Mouse (Mus musculus): Measurements from ENCODE around the gene Sugp1. TPM values are rescaled to one million over a fixed set of nuclear protein-coding genes. Genes with fewer than 3 reads are reported as not detected.
"Not testable (repeated sequence)": the region's sequence is repeated elsewhere in the genome, so short reads cannot be mapped to it uniquely, and the experiment has no call there.

The Sugp1 gene
- polyA plus RNA-seq (2015; fragmentation: Nextera tagmentation; extraction: Ambion mirVana): 57.7 and 59.2 TPM in 2 replicates

DNA sequence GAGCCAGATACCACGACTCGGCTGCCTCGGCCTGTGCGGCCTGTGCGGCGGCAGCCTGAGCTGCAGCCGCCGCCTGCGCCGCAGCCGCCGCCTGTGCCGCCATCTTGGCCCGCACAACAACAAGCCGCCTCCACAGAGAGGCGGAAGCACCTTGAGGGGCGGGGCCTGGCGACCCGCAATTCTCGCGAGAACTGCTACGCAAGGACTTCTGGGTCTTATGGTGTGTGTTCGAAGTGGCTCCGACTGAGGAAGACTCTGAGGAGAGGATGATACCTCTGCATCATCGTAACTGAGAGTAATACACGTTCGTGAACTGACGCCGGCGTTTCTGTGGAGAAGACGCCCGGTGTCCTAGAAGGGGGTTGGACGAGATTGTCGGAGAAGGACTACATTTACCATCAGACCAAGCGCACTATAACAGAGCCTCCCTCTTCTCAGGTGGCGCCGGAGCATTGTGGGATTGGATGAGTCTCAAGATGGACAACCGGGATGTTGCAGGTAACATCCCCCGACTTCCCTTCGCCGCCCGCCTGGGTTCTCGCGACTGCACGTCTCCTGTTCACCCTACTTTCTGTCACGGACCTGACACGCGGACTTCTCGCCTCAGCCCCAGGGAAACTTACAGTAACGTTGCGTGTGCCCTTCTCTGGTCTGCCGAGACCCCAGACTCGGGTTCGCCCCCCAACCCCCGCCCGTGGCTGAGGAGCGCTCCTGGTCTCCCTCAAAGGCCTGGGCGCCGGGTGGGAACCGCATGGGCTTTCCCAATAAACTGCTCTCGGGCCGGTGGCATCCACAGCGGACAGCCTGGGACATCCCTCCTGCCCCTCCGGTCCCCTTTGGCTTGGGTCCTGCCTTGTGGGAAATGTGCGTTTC is at the start of gene Sugp1, which contains the start of gene Mau2:
TSS of gene Sugp1 (plus strand) at position 231 of the 873 bp plus-strand sequence.
TSS of gene Mau2 (minus strand) at position 152 of the 873 bp plus-strand sequence.
- Histone ChIP-seq H3K9ac (peak within 1 kb of the TSS; percentile 97), H3K4me2 (peak within 1 kb of the TSS; percentile 97), H3K4me3 (peak within 1 kb of the TSS; percentile 85), H3K27me3 (no peaks in the 10 kb centered on the region), H3K9me3 (no peaks in the 10 kb centered on the region), H3K27ac (replicated peaks) (peak within 1 kb of the TSS; percentile 87), H3K36me3 (0 out of 2 replicates have a peak, but pooled peaks cover 3% of the 10 kb centered on the region), H3K4me1 (replicated peaks) (peaks cover 39% of the 10 kb centered on the region)
- ATAC-seq (ENCODE audit: low read depth): peak; percentile 98
- WGBS: under 1% methylated on average over 65 of the region's 65 CpGs

DNA sequence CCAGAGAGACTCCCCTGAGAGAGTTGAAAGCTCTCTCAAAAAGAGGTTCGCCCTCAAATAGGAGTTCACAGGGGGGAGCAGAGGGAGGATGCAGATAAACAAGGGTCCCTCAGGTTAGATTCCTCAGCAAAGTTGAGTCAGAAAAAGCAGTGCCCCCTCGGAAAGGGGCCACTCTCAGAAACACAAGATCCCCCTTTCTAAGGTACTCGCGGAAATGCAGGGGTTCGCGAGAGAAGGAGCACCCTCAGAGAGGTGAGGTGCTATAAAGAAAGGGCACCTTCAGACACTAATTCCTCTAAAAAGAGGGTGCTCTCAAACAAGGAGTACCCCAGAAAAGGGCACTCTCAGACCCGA is 47.2 kb upstream of the Sugp1 start:
- Histone ChIP-seq H3K9ac (peak overlapping the region; percentile 80), H3K4me2 (peak overlapping the region; percentile 91), H3K9me3 (no peaks in the 10 kb centered on the region), H3K4me1 (replicated peaks) (peaks cover 31% of the 10 kb centered on the region), H3K36me3 (no peaks in the 10 kb centered on the region), H3K4me3 (peak overlapping the region; percentile 70), H3K27ac (replicated peaks) (peak overlapping the region; percentile 91), H3K27me3 (no peaks in the 10 kb centered on the region)
- WGBS: 0% methylated on average over 7 of the region's 7 CpGs
- ATAC-seq (ENCODE audit: low read depth): no peak

DNA sequence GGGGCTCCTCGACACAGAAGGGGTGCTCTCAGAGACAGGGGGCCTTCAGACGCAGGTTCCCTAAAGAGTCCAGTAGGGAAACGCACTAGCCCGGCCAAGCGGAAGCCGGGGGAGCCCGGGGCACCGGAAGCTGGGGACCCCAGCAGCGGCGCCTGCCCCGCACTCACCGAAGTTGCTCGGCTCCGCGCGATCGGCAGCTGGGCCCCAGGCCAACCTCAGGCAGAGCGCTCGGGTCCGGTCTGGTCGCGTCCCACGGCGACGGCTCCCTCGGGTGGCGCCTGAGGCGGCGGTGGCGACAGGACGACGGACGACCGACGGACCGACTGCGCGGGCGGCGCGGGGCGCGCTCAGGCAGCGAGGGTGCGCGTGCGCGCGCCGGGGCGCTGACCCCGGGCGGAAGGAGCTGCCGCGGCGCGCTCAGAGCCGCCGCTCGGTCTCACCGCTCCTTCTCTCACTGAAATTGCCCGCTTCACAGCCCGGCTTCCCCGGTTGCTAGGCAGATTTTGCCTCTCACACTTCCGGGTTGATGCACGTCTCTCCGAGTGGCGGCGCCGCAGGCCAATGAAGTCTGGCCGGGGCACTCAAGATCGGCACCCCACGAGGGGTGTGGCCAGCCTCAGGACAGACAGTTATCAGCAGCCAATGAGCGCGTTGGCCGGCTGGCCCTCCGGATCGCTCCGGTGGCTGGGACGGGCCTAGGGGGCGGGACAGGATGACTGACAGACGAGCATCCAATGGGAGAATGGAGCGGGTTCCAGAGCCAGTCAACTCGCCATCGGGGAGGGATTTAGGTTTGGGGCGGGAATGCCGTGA is 46.6 kb upstream of the Sugp1 start, which contains the start of gene Gatad2a:
TSS of gene Gatad2a (minus strand) at position 609 of the 813 bp plus-strand sequence.
- Histone ChIP-seq H3K4me2 (peak within 1 kb of the TSS; percentile 91), H3K4me1 (replicated peaks) (peaks cover 31% of the 10 kb centered on the region), H3K27me3 (no peaks in the 10 kb centered on the region), H3K36me3 (no peaks in the 10 kb centered on the region), H3K27ac (replicated peaks) (peak within 1 kb of the TSS; percentile 91), H3K4me3 (peak within 1 kb of the TSS; percentile 70), H3K9ac (peak within 1 kb of the TSS; percentile 80), H3K9me3 (no peaks in the 10 kb centered on the region)
- ATAC-seq (ENCODE audit: low read depth): peak; percentile 100
- WGBS: under 1% methylated on average over 71 of the region's 87 CpGs

DNA sequence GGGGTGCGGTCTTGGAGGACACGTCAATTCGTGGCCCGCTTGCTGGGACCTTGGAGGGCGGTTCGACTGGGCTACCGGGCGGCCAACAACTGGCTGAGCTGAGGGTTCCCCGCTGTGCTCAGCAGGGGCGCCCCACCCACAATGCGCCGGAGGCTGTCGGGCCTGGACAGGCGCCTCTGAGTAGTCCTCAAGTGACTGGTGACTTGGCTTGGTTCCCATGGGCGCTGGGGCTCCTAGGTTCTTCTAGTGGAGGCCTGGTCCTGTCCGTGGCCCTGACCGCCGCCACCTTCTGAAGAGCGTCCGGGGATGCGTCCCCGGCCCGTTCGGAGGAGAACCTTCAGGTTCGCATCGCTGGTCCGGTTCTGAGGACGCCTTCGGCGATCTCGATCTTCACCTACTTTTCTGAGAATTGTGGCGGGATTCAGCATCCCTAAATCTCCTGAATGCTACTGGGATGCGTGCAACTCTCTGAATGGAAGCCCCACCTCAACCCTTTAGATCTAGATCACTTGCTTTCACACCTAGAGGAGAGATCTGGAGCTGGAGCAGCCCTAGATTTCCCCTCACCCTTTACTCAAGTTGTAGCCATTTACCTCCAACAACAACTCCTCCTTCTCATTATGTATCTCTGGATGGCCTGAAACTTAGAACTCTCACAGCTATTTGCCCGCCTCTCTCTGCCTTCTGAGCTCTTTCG is 45.9 kb upstream of the Sugp1 start:
- peak overlapping the region; percentile 86 for H3K4me2 ChIP-seq
- no peaks in the 10 kb centered on the region for H3K27me3 ChIP-seq
- H3K9ac ChIP-seq: peak overlapping the region; percentile 80
- peak overlapping the region; percentile 80 for H3K27ac ChIP-seq (replicated peaks)
- H3K4me1 ChIP-seq (replicated peaks): peaks cover 36% of the 10 kb centered on the region
- WGBS: 3% methylated on average over 35 of the region's 35 CpGs
- no peaks in the 10 kb centered on the region for H3K36me3 ChIP-seq
- no peaks in the 10 kb centered on the region for H3K9me3 ChIP-seq
- peak overlapping the region; percentile 70 for H3K4me3 ChIP-seq
- ATAC-seq (ENCODE audit: low read depth): no peak

DNA sequence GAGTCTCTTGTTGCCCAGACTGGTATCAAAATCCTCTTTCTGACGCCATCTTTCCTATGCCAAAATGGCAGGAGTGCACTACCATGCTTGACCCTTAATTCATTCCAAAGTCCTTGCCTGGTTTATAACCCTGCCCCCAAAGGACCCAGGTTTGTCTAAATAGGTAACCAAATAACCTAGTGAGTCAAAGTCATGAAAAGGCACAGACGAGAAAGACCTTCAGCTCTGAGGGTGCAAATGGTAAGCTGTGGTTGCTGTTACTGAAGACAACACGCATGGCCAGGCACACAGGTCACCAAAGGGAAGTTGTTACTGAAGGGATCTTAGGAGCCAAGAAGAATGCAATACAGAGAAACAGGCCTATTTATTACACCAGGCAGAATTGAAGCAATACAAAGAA is 43.9 kb upstream of the Sugp1 start:
- WGBS: 95% methylated on average over 3 of the region's 3 CpGs
- peaks cover 30% of the 10 kb centered on the region for H3K4me1 ChIP-seq (replicated peaks)
- no peaks in the 10 kb centered on the region for H3K27me3 ChIP-seq
- ATAC-seq (ENCODE audit: low read depth): no peak
- no peaks in the 10 kb centered on the region for H3K9me3 ChIP-seq
- no peak overlapping the region for H3K9ac ChIP-seq
- no peaks in the 10 kb centered on the region for H3K36me3 ChIP-seq
- no peak overlapping the region for H3K4me2 ChIP-seq
- no peak overlapping the region for H3K4me3 ChIP-seq
- no peak overlapping the region for H3K27ac ChIP-seq (replicated peaks)

DNA sequence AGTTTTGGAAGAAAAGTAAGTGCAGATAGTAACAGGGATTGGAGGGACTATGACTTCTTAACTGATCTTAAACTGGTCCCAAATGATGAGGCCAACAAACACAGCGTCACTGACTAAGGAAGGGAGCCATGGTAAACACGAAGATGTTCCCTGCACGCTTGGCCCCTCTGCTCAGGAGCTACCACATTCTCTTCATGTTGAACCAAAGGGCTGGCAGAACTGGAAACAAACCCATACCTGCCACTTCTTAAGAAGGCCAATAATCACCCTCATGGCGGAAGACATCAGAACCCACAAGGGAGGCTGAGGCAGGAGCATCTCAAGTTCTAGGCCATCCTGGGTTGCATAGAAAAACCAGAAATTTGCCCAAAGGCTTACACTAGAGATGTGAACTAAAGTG is 43.4 kb upstream of the Sugp1 start:
- WGBS: 90% methylated on average over 4 of the region's 4 CpGs
- no peak overlapping the region for H3K9ac ChIP-seq
- H3K4me3 ChIP-seq: no peak overlapping the region
- H3K27me3 ChIP-seq: no peaks in the 10 kb centered on the region
- ATAC-seq (ENCODE audit: low read depth): no peak
- H3K4me2 ChIP-seq: no peak overlapping the region
- H3K4me1 ChIP-seq (replicated peaks): peaks cover 25% of the 10 kb centered on the region
- no peaks in the 10 kb centered on the region for H3K36me3 ChIP-seq
- no peak overlapping the region for H3K27ac ChIP-seq (replicated peaks)
- no peaks in the 10 kb centered on the region for H3K9me3 ChIP-seq

DNA sequence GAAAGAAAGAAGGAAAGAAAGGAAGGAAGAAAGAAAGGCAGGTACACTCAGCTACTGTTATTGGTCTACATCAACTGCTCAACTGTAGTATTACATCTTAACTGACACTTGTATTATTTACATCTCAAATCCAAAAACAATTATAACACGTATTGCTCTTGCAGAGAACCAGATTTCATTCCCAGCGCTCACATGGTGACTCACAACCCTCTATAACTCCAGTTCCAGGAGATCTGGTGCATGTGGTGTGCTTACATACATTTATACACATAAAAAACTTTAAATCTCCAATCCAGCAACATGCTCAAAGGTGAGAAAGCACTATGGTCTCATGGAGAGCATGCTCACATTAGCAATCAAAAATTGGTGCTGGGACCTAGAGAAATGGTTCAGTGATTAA is 42.4 kb upstream of the Sugp1 start:
- 88% methylated on average over 2 of the region's 2 CpGs for WGBS
- peaks cover 15% of the 10 kb centered on the region for H3K4me1 ChIP-seq (replicated peaks)
- ATAC-seq (ENCODE audit: low read depth): no peak

DNA sequence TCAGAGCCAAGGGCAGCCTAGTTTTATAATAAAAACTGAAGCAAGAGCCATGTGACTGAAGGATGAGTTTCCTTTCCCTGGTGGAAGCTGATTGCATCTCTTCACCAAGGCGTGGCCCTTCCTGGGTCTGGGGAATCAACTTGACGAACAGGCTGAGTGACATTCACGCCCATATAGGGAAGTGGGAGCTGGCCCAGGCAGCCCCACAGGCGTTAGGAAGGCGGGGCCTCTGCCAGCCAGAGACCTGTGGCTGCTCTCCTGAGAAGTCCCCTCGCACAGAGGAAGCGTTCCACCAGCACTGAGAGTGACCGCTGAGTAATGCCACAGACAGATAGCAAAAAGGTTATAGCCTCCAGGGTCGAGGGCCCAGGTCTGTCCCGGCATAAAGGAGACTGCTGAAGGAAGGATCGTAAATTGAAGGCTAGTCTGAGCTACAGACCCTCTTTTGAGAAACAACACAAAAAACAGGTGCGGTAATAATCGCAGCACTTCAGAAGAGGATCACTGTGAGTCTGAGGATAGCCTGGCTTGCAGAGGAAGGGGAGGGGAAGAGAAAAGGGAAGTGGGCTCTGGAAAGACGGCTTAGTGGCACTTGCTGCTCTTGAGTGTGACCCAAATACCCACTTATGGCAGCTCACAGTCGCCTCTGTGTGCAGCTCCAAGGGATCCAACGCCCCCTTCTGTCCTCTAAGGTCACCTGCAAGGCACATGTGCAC is 41.3 kb upstream of the Sugp1 start:
- WGBS: 2% methylated on average over 16 of the region's 16 CpGs
- Histone ChIP-seq H3K4me3 (no peak overlapping the region), H3K9ac (peak overlapping the region; percentile 53), H3K4me1 (replicated peaks) (peaks cover 12% of the 10 kb centered on the region), H3K9me3 (no peaks in the 10 kb centered on the region), H3K27ac (replicated peaks) (no peak overlapping the region), H3K36me3 (no peaks in the 10 kb centered on the region), H3K27me3 (no peaks in the 10 kb centered on the region), H3K4me2 (peak overlapping the region; percentile 42)
- no peak for ATAC-seq (ENCODE audit: low read depth)

More for the DNA sequence above, 42.4 kb upstream of the Sugp1 start:
- Histone ChIP-seq H3K27me3 (no peaks in the 10 kb centered on the region), H3K9me3 (no peaks in the 10 kb centered on the region), H3K4me2 (no peak overlapping the region), H3K4me3 (no peak overlapping the region), H3K36me3 (no peaks in the 10 kb centered on the region), H3K9ac (no peak overlapping the region), H3K27ac (replicated peaks) (no peak overlapping the region)

DNA sequence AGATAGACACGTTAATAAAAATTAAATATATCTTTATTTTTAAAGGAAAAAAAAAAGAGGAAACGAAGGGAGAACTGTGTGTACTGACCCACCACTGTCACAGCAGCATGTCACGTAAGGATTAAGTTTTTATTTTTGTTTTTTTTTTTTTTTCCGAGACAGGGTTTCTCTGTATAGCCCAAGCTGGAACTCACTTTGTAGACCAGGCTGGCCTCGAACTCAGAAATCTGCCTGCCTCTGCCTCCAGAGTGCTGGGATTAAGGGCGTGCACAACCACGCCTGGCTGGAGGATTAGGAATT is 40.8 kb upstream of the Sugp1 start:
- WGBS: 45% methylated on average over 7 of the region's 7 CpGs

DNA sequence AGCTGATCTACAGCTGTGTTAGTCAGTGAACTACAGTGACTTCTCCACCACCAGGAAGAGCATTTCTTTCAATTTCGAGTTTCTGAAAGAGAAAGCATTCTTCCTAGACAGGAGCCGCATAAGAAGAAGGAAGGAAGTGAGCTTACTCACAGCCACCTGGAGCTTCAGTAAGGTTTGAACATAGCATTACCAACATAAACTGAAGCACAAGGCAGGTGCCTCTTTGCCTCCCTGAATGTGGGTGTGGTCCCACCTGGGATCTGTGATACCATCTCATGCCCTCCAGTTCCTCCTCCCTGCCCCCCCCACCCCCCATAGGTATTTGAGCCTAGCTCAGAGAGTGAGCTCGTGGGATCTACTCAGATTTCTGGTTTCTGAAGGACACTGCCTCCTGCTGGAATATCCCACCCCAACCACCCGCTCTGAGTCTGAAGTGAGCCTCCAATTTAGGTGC is 39.4 kb upstream of the Sugp1 start:
- Histone ChIP-seq H3K9ac (no peak overlapping the region), H3K36me3 (no peaks in the 10 kb centered on the region), H3K4me3 (no peak overlapping the region), H3K4me1 (replicated peaks) (peaks cover 6% of the 10 kb centered on the region), H3K9me3 (no peaks in the 10 kb centered on the region), H3K27ac (replicated peaks) (no peak overlapping the region), H3K4me2 (no peak overlapping the region), H3K27me3 (no peaks in the 10 kb centered on the region)
- no peak for ATAC-seq (ENCODE audit: low read depth)
- 48% methylated on average over 4 of the region's 4 CpGs for WGBS

More for the DNA sequence above, 40.8 kb upstream of the Sugp1 start:
- H3K36me3 ChIP-seq; H3K27ac ChIP-seq (replicated peaks); H3K9me3 ChIP-seq; H3K9ac ChIP-seq; H3K4me1 ChIP-seq (replicated peaks); H3K4me3 ChIP-seq; ATAC-seq (ENCODE audit: low read depth); H3K27me3 ChIP-seq: not testable (repeated sequence)
- H3K4me2 ChIP-seq: peak overlapping the region; percentile 42; the same call in 1 of the 2 replicates

DNA sequence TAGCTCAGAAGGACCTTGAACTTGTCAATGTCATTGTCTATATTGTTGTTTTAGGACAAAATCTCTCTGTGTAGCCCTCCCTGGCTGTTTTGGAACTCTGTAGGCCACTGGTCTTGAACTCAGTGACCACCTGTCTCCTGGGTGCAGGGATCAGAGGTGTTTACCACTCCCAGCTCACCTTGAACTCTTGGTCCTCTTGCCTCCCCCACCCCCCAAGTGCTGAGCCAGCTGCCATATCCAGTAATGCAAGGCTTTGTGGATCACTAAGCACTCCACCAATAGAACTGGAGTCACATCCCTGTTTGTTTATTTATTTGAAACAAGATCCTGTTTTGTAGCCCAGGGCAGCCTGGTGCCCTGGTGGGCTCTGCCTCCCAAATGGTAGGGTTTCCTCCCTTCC is 38.3 kb upstream of the Sugp1 start:
- no peaks in the 10 kb centered on the region for H3K27me3 ChIP-seq
- H3K9ac ChIP-seq: no peak overlapping the region
- no peaks in the 10 kb centered on the region for H3K36me3 ChIP-seq
- no peak overlapping the region for H3K4me2 ChIP-seq
- no peaks in the 10 kb centered on the region for H3K9me3 ChIP-seq
- peaks cover 6% of the 10 kb centered on the region for H3K4me1 ChIP-seq (replicated peaks)
- no peak overlapping the region for H3K4me3 ChIP-seq
- H3K27ac ChIP-seq (replicated peaks): no peak overlapping the region
- ATAC-seq (ENCODE audit: low read depth): no peak

All from neural tube, embryonic 13.5 days (tissue).